Mouse (Mus musculus) ES-E14 (cell line): Measurements from ENCODE around the gene Ugt1a10. TPM values are rescaled to one million over a fixed set of nuclear protein-coding genes. Genes with fewer than 3 reads are reported as not detected.
"Not testable (repeated sequence)": the region's sequence is repeated elsewhere in the genome, so short reads cannot be mapped to it uniquely, and the experiment has no call there.

Experiments
- DNase-seq: peaks from one replicate; pipeline ENCODE4 v3.0.0-alpha.2; 2013; ENCODE audit warnings: low read depth, low spot score
- H3K27ac ChIP-seq: 2 replicates; pipeline ENCODE4 v1.5.1; 2012; ENCODE audit warnings: low read depth, mild to moderate bottlenecking, low read length, moderate library complexity, mixed read lengths; ENCODE audit not compliant: poor library complexity, insufficient read depth, severe bottlenecking
- H3K36me3 ChIP-seq: 2 replicates; pipeline ENCODE4 v1.6.1; 2012; ENCODE audit warnings: mild to moderate bottlenecking, low read length, moderate library complexity, mixed read lengths; ENCODE audit not compliant: control insufficient read depth, poor library complexity, insufficient read depth, severe bottlenecking
- H3K4me1 ChIP-seq, 2 experiments: fragments of 150-350 bp in 1 of 2; sonication (generic) in 1 of 2; 2 replicates each; pipeline ENCODE4 v1.6.1; 2012; ENCODE audit warnings: low read length in 2 of 2, mild to moderate bottlenecking in 1 of 2, mixed read lengths in 1 of 2; ENCODE audit not compliant: control insufficient read depth in 2 of 2, insufficient read depth in 2 of 2, poor library complexity in 1 of 2
- H3K4me3 ChIP-seq, 2 experiments: fragments of 150-350 bp in 1 of 2; sonication (generic) in 1 of 2; 2 replicates each; pipeline ENCODE4 v1.5.1; 2012; ENCODE audit warnings: low read length in 2 of 2, low read depth in 1 of 2, mild to moderate bottlenecking in 1 of 2, mixed read lengths in 1 of 2; ENCODE audit not compliant: insufficient read depth in 1 of 2, poor library complexity in 1 of 2, severe bottlenecking in 1 of 2
- H3K9ac ChIP-seq: 2 replicates; pipeline ENCODE4 v1.6.1; 2012; ENCODE audit warnings: low read depth, mild to moderate bottlenecking, low read length, mixed read lengths; ENCODE audit not compliant: poor library complexity, insufficient read depth, severe bottlenecking
- H3K9me3 ChIP-seq: fragments of 150-350 bp; sonication (generic); 2 replicates; pipeline ENCODE4 v1.6.1; 2012; ENCODE audit warnings: low read depth, mild to moderate bottlenecking, low read length; ENCODE audit not compliant: control insufficient read depth, insufficient read depth
- CHD2 ChIP-seq: IDR thresholded peaks from 2 replicates; pipeline ENCODE4 v1.6.1; 2014; ENCODE audit warnings: mild to moderate bottlenecking, low read depth, low read length, inconsistent platforms
- HCFC1 ChIP-seq: IDR thresholded peaks from 2 replicates; pipeline ENCODE4 v1.6.1; 2012; ENCODE audit warnings: low read length, inconsistent platforms, borderline replicate concordance; ENCODE audit not compliant: insufficient read depth
- MAFK ChIP-seq: IDR thresholded peaks from 2 replicates; pipeline ENCODE4 v1.6.1; 2014; ENCODE audit warnings: mild to moderate bottlenecking, low read depth, low read length, inconsistent platforms; ENCODE audit not compliant: insufficient read depth
- ZC3H11A ChIP-seq: IDR thresholded peaks from 2 replicates; pipeline ENCODE4 v1.6.1; 2012; ENCODE audit warnings: low read depth, mild to moderate bottlenecking, inconsistent platforms, low read length, borderline replicate concordance
- ZNF384 ChIP-seq: IDR thresholded peaks from 2 replicates; pipeline ENCODE4 v1.6.1; 2012; ENCODE audit warnings: low read depth, low read length, inconsistent platforms
- in situ Hi-C, 2 experiments: fragments of 600-800 bp; cut with MboI; formaldehyde crosslinking; loops; one replicate each; pipeline ENCODE4 v1.15.1; 2025; ENCODE audit warnings: low sequenced_read_pairs in 2 of 2, inconsistent platforms in 1 of 2; ENCODE audit not compliant: unreplicated experiment in 2 of 2
- total RNA-seq: library from RNA; depleted of rRNA; stranded (reverse); fragments of 300-350 nt; gene quantifications from 2 replicates; pipeline ENCODE4 v1.2.3, GENCODE M21; 2012

Gene Ugt1a10
- total RNA-seq, 1 experiment, result not detected

GRCm38 (mm10) chr1:88219054-88219453 lies 163.9 kb downstream of the Ugt1a10 start:
- in situ Hi-C loops, result no loop called here
- Histone ChIP-seq H3K4me1 (no peaks in the 10 kb centered on the region), H3K4me3 (no peak overlapping the region), H3K27ac (no peak overlapping the region), H3K36me3 (no peaks in the 10 kb centered on the region), H3K9ac (no peak overlapping the region), H3K9me3 (no peaks in the 10 kb centered on the region)
- no peak for DNase-seq
- TF ChIP-seq ZNF384, result no peak
- no peak for TF ChIP-seq ZC3H11A
- TF ChIP-seq HCFC1, result no peak
- TF ChIP-seq CHD2, result no peak
- no peak for TF ChIP-seq MAFK

- Histone ChIP-seq H3K36me3 (no peaks in the 10 kb centered on the region), H3K4me3 (no peak overlapping the region), H3K9me3 (no peaks in the 10 kb centered on the region), H3K27ac (no peak overlapping the region), H3K9ac (no peak overlapping the region), H3K4me1 (no peaks in the 10 kb centered on the region)
- in situ Hi-C loops, result no loop called here
- TF ChIP-seq CHD2, result no peak
- TF ChIP-seq HCFC1, result no peak
- no peak for TF ChIP-seq MAFK
- no peak for TF ChIP-seq ZC3H11A
- TF ChIP-seq ZNF384, result no peak
- no peak for DNase-seq
Measured at GRCm38 (mm10) chr1:88220336-88220735, 165.1 kb downstream of the Ugt1a10 start.

GRCm38 (mm10) chr1:88222216-88222615 lies 167.0 kb downstream of the Ugt1a10 start:
- no peaks in the 10 kb centered on the region for H3K36me3 ChIP-seq
- no peaks in the 10 kb centered on the region for H3K9me3 ChIP-seq
- no peak overlapping the region for H3K27ac ChIP-seq
- in situ Hi-C loops, result no loop called here
- TF ChIP-seq MAFK (no peak), ZNF384 (no peak), HCFC1 (no peak), CHD2 (no peak), ZC3H11A (no peak)
- no peak overlapping the region for H3K9ac ChIP-seq
- no peak for DNase-seq
- H3K4me1 ChIP-seq, result no peaks in the 10 kb centered on the region
- no peak overlapping the region for H3K4me3 ChIP-seq

- H3K36me3 ChIP-seq, H3K27ac ChIP-seq, H3K4me3 ChIP-seq, H3K9me3 ChIP-seq, in situ Hi-C loops, H3K4me1 ChIP-seq, H3K9ac ChIP-seq, DNase-seq: not testable (repeated sequence)
Measured at GRCm38 (mm10) chr1:88223011-88223515, 167.9 kb downstream of the Ugt1a10 start.

GRCm38 (mm10) chr1:88223591-88223990 lies 168.4 kb downstream of the Ugt1a10 start:
- Histone ChIP-seq H3K9me3 (no peaks in the 10 kb centered on the region), H3K4me1 (no peaks in the 10 kb centered on the region), H3K27ac (no peak overlapping the region), H3K36me3 (no peaks in the 10 kb centered on the region), H3K9ac (no peak overlapping the region), H3K4me3 (no peak overlapping the region)
- DNase-seq, result no peak
- TF ChIP-seq CHD2, result no peak
- TF ChIP-seq ZC3H11A, result no peak
- in situ Hi-C loops, result no loop called here
